ENCODE assay signal across 11 mouse cellular contexts in genomic region chr9:30758121-30758520, GRCm38 (mm10).
"Had no signal": no experiment of that assay in that cellular context is flagged by ENCODE, and none has a peak within 500 bp of the region (broad histone marks: within the 10 kb centered on the region; RNA-seq: fewer than 3 reads in every experiment).

No protein-coding gene starts in this region.

- H3K4me1 ChIP-seq: limb, embryonic 12.5 days; liver, embryonic 13.5 days; lung, embryonic 15.5 days; midbrain, embryonic 13.5 days had no signal

- H3K4me3 ChIP-seq: layer of hippocampus, adult 2 months; limb, embryonic 12.5 days; liver, embryonic 13.5 days; lung, embryonic 15.5 days; midbrain, embryonic 13.5 days had no signal

- H3K27ac ChIP-seq: layer of hippocampus, adult 2 months; limb, embryonic 12.5 days; liver, embryonic 13.5 days; lung, embryonic 15.5 days; midbrain, embryonic 13.5 days had no signal

- H3K9me3 ChIP-seq: limb, embryonic 12.5 days; liver, embryonic 13.5 days; lung, embryonic 15.5 days; midbrain, embryonic 13.5 days had no signal

- H3K27me3 ChIP-seq: limb, embryonic 12.5 days; liver, embryonic 13.5 days; lung, embryonic 15.5 days; midbrain, embryonic 13.5 days had no signal

- H3K36me3 ChIP-seq: limb, embryonic 12.5 days; liver, embryonic 13.5 days; lung, embryonic 15.5 days; midbrain, embryonic 13.5 days had no signal

- H3K4me2 ChIP-seq: limb, embryonic 12.5 days; liver, embryonic 13.5 days; lung, embryonic 15.5 days; midbrain, embryonic 13.5 days had no signal

- H3K9ac ChIP-seq: limb, embryonic 12.5 days; liver, embryonic 13.5 days; liver, postnatal 0 days; lung, embryonic 15.5 days; midbrain, embryonic 13.5 days had no signal

- ATAC-seq: liver, postnatal 0 days; midbrain, embryonic 13.5 days had no signal

- DNase-seq: kidney, postnatal 4 days; liver; liver, embryonic 13.5 days; liver, postnatal 0 days; lung, postnatal 14 days; right cerebral cortex, postnatal 14 days; thymus, postnatal 4 days had no signal
